Mouse (Mus musculus): ENCODE measurements around the gene Gm17545. TPM values are rescaled to one million over a fixed set of nuclear protein-coding genes. Genes with fewer than 3 reads are reported as not detected.
A peak's percentile ranks its signal among the peaks of the same experiment; 100 is the strongest.

Gm17545 gene
- polyA plus RNA-seq, 1 experiment = not detected

DNA sequence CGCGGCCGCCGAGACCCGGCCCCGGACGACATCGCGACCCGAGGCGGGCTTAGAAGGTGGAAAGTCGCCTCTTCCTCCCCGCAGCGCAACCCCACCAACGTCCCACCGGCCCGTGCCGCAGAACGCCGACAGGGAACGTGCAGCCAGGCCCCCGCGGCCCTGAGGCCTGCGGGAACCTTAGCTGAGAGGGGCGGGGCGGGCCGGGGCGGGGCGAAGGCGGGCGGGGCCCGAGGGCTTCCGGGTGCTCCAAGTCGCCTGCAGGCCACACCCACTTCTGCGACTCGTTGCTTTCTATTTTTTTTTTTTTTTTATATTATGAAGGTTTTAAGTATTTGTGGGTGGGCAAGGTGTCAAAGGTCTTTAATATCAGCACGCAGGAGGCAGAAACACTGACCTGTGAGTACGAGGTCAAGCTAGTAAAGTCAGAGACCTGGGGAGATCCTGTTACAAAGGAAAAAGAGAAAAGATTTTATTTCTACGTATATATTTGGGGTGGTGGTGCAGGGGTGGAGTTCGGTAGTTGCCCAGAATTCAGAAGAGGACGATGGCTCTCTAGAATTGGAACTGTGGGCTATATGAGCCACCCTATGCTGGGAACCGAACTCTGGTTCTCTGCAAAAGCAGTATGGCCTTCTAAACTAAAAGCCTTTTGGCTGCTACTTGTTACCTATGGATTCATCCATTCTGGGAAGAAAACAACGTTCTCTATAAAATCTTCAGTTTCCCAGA is 14.2 kb downstream of the Gm17545 start:
- Histone ChIP-seq H3K4me1 (ENCODE audit: control insufficient read depth, insufficient read depth, insufficient read length, low read length) (no peaks in the 10 kb centered on the region), H3K4me3 (ENCODE audit: low read depth, low read length) (peak overlapping the region; percentile 100), H3K27me3 (ENCODE audit: control insufficient read depth, insufficient read depth, low read length) (no peaks in the 10 kb centered on the region), H3K36me3 (ENCODE audit: control insufficient read depth, insufficient read depth, low read length) (0 out of 2 replicates have a peak, but pooled peaks cover 3% of the 10 kb centered on the region), H3K27ac (ENCODE audit: insufficient read depth, low read depth, low read length) (peak overlapping the region; percentile 79)
- peak; percentile 94 for TF ChIP-seq POLR2A (IDR thresholded peaks at IDR 0.05; ENCODE audit: low read depth, low read length)
- TF ChIP-seq CTCF (IDR thresholded peaks at IDR 0.05; ENCODE audit: extremely low read depth, insufficient read length, insufficient replicate concordance, low read depth, low read length) = no peak
- 2% methylated on average over 35 of the region's 43 CpGs for WGBS

- TF ChIP-seq CTCF (IDR thresholded peaks at IDR 0.05; ENCODE audit: extremely low read depth, insufficient read length, insufficient replicate concordance, low read depth, low read length) (no peak), POLR2A (IDR thresholded peaks at IDR 0.05; ENCODE audit: low read depth, low read length) (no peak)
- Histone ChIP-seq H3K27me3 (ENCODE audit: control insufficient read depth, insufficient read depth, low read length) (no peaks in the 10 kb centered on the region), H3K27ac (ENCODE audit: insufficient read depth, low read depth, low read length) (no peak overlapping the region), H3K4me3 (ENCODE audit: low read depth, low read length) (no peak overlapping the region), H3K36me3 (ENCODE audit: control insufficient read depth, insufficient read depth, low read length) (0 out of 2 replicates have a peak, but pooled peaks cover 3% of the 10 kb centered on the region), H3K4me1 (ENCODE audit: control insufficient read depth, insufficient read depth, insufficient read length, low read length) (no peaks in the 10 kb centered on the region)
- WGBS = 70% methylated on average over 8 of the region's 8 CpGs
Observed at GRCm38 (mm10) chr9:22468899-22469259, 14.8 kb downstream of the Gm17545 start.

DNA sequence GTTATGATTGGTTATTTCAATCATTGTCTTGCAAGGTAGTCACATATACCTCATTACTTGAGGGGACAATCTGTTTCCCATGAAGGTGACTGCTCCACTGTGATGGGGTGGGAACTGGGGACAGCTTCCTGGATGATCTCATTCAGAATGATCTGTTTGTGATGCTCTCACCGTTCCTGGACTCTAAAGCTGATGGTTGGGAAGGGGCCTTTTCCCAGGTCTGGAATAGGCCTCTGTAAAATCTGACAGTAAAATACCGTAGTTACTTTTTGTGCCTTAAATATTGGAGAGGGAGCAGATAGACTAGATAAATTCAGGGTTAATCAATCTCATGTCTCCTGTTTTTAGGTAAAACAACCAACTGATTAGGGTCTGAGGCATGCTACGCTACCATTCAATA is 15.6 kb downstream of the Gm17545 start, which contains the start of gene Rp9:
Gene Rp9 (minus strand): TSS at position 101 of the 400 bp plus-strand sequence.
- Histone ChIP-seq H3K36me3 (ENCODE audit: control insufficient read depth, insufficient read depth, low read length) (0 out of 2 replicates have a peak, but pooled peaks cover 3% of the 10 kb centered on the region), H3K4me3 (ENCODE audit: low read depth, low read length) (no peak within 1 kb of the TSS), H3K27me3 (ENCODE audit: control insufficient read depth, insufficient read depth, low read length) (no peaks in the 10 kb centered on the region), H3K4me1 (ENCODE audit: control insufficient read depth, insufficient read depth, insufficient read length, low read length) (no peaks in the 10 kb centered on the region), H3K27ac (ENCODE audit: insufficient read depth, low read depth, low read length) (no peak within 1 kb of the TSS)
- WGBS = 92% methylated on average over 3 of the region's 3 CpGs
- TF ChIP-seq CTCF (IDR thresholded peaks at IDR 0.05; ENCODE audit: extremely low read depth, insufficient read length, insufficient replicate concordance, low read depth, low read length) (no peak), POLR2A (IDR thresholded peaks at IDR 0.05; ENCODE audit: low read depth, low read length) (no peak)

GRCm38 (mm10) chr9:22475424-22475868 is 21.4 kb downstream of the Gm17545 start, which contains the start of gene Bbs9:
Gene Bbs9, plus strand, starts transcription at chr9:22475715.
- WGBS = under 1% methylated on average over 25 of the region's 25 CpGs
- Histone ChIP-seq H3K27ac (ENCODE audit: insufficient read depth, low read depth, low read length) (peak within 1 kb of the TSS; percentile 6; the same call in 1 of the 2 replicates), H3K27me3 (ENCODE audit: control insufficient read depth, insufficient read depth, low read length) (no peaks in the 10 kb centered on the region), H3K36me3 (ENCODE audit: control insufficient read depth, insufficient read depth, low read length) (no peaks in the 10 kb centered on the region), H3K4me1 (ENCODE audit: control insufficient read depth, insufficient read depth, insufficient read length, low read length) (no peaks in the 10 kb centered on the region), H3K4me3 (ENCODE audit: low read depth, low read length) (peak within 1 kb of the TSS; percentile 63)
- peak; percentile 18; the same call in 1 of the 2 replicates for TF ChIP-seq CTCF (IDR thresholded peaks at IDR 0.05; ENCODE audit: extremely low read depth, insufficient read length, insufficient replicate concordance, low read depth, low read length)
- TF ChIP-seq POLR2A (IDR thresholded peaks at IDR 0.05; ENCODE audit: low read depth, low read length) = peak; percentile 41; the same call in 1 of the 2 replicates

- TF ChIP-seq CTCF (IDR thresholded peaks at IDR 0.05; ENCODE audit: extremely low read depth, insufficient read length, insufficient replicate concordance, low read depth, low read length) (no peak), POLR2A (IDR thresholded peaks at IDR 0.05; ENCODE audit: low read depth, low read length) (no peak)
- no peaks in the 10 kb centered on the region for H3K27me3 ChIP-seq (ENCODE audit: control insufficient read depth, insufficient read depth, low read length)
- 5% methylated on average over 10 of the region's 10 CpGs for WGBS
- no peak overlapping the region for H3K27ac ChIP-seq (ENCODE audit: insufficient read depth, low read depth, low read length)
- H3K36me3 ChIP-seq (ENCODE audit: control insufficient read depth, insufficient read depth, low read length) = no peaks in the 10 kb centered on the region
- no peaks in the 10 kb centered on the region for H3K4me1 ChIP-seq (ENCODE audit: control insufficient read depth, insufficient read depth, insufficient read length, low read length)
- peak overlapping the region; percentile 35 for H3K4me3 ChIP-seq (ENCODE audit: low read depth, low read length)
Observed at GRCm38 (mm10) chr9:22476265-22476664, 22.2 kb downstream of the Gm17545 start.

GRCm38 (mm10) chr9:22478946-22479345 is 24.9 kb downstream of the Gm17545 start:
- TF ChIP-seq POLR2A (IDR thresholded peaks at IDR 0.05; ENCODE audit: low read depth, low read length) (no peak), CTCF (IDR thresholded peaks at IDR 0.05; ENCODE audit: extremely low read depth, insufficient read length, insufficient replicate concordance, low read depth, low read length) (no peak)

DNA sequence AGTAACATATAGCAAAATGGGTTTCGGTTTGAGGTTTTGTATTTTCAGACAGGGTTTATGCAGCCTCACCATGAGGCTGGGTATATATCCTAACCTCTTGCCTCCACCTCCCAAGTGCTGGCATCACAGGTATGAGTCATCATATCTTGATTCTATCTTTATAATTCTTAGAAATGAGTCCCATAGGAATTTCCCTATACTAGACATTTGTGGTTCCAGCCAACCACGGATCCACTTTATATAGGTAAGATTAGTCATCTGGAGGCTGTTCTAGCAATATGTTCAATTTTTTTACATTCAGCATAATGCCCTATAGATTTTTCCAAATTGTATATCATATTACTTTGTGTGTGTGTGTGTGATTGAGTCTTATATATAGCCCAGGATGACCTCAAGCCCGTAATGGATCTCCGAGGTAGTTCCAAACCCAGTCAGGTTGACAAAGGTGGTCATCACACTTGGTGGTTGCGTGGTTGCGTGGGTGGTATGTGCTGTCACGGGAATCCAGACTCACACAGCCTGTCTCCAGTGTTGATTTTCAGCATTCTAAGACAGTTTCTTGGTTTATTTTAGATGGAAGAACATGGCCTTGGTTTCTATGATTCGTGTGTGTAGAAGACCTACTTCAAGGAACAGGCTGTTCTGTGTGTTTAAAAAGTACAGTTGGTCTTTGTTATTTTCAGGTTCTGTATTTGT is 29.9 kb downstream of the Gm17545 start:
- no peak for TF ChIP-seq POLR2A (IDR thresholded peaks at IDR 0.05; ENCODE audit: low read depth, low read length)
- no peak for TF ChIP-seq CTCF (IDR thresholded peaks at IDR 0.05; ENCODE audit: extremely low read depth, insufficient read length, insufficient replicate concordance, low read depth, low read length)
- H3K27me3 ChIP-seq (ENCODE audit: control insufficient read depth, insufficient read depth, low read length) = no peaks in the 10 kb centered on the region
- 94% methylated on average over 8 of the region's 8 CpGs for WGBS
- H3K4me3 ChIP-seq (ENCODE audit: low read depth, low read length) = no peak overlapping the region
- no peaks in the 10 kb centered on the region for H3K4me1 ChIP-seq (ENCODE audit: control insufficient read depth, insufficient read depth, insufficient read length, low read length)
- no peak overlapping the region for H3K27ac ChIP-seq (ENCODE audit: insufficient read depth, low read depth, low read length)
- H3K36me3 ChIP-seq (ENCODE audit: control insufficient read depth, insufficient read depth, low read length) = no peaks in the 10 kb centered on the region

More at GRCm38 (mm10) chr9:22478946-22479345, 24.9 kb downstream of the Gm17545 start:
- Histone ChIP-seq H3K4me3 (ENCODE audit: low read depth, low read length) (no peak overlapping the region), H3K4me1 (ENCODE audit: control insufficient read depth, insufficient read depth, insufficient read length, low read length) (no peaks in the 10 kb centered on the region), H3K36me3 (ENCODE audit: control insufficient read depth, insufficient read depth, low read length) (no peaks in the 10 kb centered on the region), H3K27ac (ENCODE audit: insufficient read depth, low read depth, low read length) (no peak overlapping the region), H3K27me3 (ENCODE audit: control insufficient read depth, insufficient read depth, low read length) (no peaks in the 10 kb centered on the region)
- 93% methylated on average over 8 of the region's 8 CpGs for WGBS

Measured in small intestine, adult 2 months (tissue).